Mouse (Mus musculus): ENCODE data around the gene Engase. TPM values are rescaled to one million over a fixed set of nuclear protein-coding genes. Genes with fewer than 3 reads are reported as not detected.

Engase gene
- total RNA-seq, 1 experiment from 2014 or later: 32.0 TPM

DNA sequence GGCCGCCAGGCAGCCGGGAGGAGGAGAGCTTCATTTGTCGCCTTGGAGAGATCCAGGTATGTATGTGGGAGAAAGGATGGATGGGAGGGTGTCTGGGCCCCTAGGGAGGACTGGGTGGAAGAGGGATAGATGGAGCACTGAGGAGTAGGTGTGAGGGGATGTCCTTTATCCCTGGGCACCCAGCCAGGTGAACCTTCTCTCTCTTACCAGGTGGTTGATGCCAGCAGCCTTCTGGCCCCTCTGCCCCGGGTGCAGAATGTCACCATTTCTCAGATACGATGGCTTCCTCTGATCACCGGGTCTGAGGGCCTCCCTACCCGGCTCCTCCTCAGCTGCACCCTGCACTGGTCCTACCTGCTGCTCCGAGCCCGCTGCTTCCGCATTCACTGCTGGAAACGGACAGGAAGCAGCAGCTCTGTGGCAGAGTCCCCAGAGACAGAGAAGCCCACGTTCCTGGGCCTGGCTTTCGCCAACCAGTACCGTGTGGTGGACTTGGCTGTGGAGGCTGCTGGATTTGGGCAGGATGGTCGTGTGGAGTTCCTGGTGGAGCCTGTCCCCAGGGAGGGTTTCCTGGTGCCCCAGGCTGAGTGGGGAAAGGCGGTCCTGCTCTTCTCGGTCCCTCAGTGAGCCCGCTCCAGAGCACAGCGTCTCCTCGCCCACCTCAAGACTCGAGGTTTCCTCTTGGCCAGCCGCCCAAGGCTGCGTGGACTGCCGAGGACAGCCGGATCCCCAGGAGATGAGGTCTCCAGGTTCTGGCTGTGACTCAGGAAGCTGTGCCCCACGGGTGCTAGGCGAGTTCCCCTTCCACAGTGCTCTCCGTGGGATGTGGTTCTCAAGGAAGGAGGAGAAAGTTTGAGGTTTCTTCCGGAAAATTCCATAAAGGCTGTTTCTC, 10.5 kb downstream of the Engase start:
- peak; percentile 47 for DNase-seq

DNA sequence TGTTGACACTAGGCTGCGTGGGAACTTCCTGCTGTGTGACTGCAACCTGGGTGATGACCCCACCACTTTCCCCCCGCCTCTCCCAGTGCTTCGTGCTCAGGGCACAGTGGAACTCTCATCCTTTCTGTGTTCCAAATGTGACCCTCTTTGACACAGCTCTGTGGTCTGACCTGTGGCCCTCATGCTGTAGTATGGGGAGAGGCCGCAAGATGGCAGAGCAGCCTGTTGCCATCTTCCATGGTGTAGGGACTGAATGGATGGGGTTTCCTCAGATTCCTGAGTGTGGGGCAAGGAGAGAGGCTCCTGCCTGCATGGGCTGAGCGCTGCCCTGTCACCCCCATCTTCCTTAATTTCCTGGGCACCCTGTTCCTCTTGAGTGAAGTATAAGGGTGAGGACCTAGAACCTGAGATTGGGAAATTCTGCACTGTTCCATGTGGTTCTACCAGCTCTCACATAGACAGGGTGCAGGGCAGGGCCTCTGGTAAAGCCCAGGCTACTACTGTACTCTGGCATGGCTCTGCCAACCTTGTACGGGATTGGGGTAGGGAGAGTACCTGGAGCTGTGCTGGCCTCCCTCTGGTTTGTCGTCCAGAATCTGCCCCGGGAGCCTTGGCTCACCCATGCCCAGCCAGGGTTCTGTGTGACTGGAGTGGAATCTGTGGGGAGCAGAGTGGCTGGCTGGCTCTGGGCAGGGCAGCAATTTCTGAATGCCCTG, 11.7 kb downstream of the Engase start:
- DNase-seq: no peak

GRCm38 (mm10) chr11:118488907-118489270, 12.3 kb downstream of the Engase start:
- no peak for DNase-seq

GRCm38 (mm10) chr11:118490566-118491218, 14.1 kb downstream of the Engase start:
- DNase-seq: peak; percentile 88

DNA sequence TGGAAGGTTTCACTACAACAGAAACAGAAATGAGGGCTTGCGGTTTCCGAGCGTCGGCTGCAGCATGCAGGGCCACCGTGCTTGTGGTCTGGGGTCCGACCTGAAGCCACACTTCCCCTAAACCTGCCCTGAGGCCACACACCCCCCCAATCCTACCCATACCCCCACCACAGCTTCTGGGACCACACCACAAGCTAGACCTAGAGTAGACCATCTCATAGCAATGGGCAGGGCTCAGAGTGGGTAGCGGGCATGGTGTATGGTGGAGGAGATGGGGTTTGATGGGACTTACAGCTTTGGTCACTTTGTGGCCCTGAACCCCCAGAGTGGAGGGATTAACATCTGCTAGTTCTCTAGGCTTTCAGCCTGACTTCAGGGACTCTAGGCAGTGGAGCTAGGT, 14.6 kb downstream of the Engase start:
- DNase-seq: no peak

DNA sequence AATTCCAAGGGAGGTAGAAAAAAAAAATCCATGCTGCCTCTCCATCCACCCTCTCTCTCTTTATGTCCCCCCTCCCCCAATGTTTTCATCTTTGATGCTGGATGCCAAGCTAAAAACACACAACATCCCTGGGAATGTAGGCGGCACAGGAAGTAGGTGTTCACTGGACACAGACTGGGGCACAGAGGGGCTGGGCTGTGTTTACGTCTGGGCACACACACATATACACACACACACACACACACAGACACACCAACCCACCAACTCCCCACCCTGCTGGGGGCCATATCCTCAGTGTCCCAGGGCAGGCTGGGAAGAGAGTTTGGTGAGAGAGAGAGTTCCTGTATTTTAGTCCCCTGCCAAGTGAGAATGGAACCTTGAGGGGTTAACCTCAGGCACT, 16.8 kb downstream of the Engase start:
- DNase-seq: no peak

GRCm38 (mm10) chr11:118494001-118494737, 17.5 kb downstream of the Engase start:
- no peak for DNase-seq

GRCm38 (mm10) chr11:118495065-118495464, 18.4 kb downstream of the Engase start:
- DNase-seq: no peak

GRCm38 (mm10) chr11:118496066-118496689, 19.5 kb downstream of the Engase start:
- no peak for DNase-seq

- DNase-seq: no peak
Measured at GRCm38 (mm10) chr11:118502990-118503389, 26.4 kb downstream of the Engase start.

GRCm38 (mm10) chr11:118503418-118504179, 27.0 kb downstream of the Engase start:
- peak; percentile 19 for DNase-seq

GRCm38 (mm10) chr11:118504180-118504454, 27.5 kb downstream of the Engase start:
- DNase-seq: no peak

DNA sequence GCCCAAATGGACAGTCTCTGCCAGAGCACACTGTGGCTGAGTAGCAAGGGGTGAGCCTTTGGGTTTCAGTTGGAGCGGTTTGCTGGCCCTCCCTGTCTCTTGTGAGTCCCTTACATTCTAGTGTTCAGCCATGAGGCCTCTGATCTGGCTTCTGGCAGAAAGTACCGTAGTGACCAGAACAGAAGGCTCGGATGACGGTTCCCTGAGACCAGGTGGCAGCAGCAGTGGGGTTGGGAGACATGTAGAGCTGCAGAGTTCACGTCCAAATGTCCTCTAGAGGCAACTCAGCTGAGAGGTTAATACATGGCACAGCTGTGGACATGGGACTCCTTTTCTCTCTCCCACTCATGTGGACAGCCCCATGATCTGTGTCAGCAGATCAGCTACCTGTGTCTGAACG, 30.5 kb downstream of the Engase start:
- no peak for DNase-seq

DNA sequence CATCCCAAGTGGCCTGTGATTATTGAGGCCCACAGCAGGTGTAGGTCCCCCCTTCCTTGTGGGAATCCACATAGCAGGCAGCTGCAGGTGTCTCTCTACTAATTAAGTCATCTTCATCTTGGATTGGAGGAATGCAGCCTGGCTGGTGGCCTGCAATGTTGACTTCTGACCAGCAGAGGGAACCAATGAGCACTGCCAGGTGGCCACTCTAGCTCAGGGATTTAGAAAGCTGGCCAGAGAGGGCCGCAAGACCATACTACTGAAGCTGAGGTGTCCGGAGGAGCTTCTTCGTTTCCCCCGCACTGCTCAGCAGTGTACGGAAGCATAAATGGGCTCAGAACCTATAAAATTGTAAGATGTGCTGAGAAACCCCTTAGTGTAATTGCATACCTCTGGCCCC, 31.3 kb downstream of the Engase start:
- DNase-seq: peak; percentile 67

DNA sequence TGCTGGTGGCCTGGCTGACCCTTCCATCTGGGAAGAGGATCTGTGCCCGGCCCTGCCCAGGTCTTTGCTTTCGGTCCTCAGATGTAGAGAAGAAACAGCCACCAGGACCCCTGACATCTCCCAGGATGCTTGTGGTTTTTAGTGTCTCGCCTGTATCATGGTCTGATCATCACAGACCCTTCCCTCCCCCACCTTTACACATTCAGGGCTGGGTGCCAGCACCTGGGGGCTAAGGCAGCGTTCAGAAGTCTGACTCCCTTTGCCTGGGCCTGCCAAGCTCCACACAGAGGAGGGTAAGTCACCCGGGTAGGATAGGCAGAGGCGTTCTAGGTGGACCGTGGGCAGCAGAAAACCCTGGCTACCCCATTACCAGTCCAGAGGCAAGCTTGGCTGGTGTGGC, 31.7 kb downstream of the Engase start:
- DNase-seq: no peak

- DNase-seq: peak; percentile 82
Measured at GRCm38 (mm10) chr11:118511851-118512250, 35.2 kb downstream of the Engase start.

DNA sequence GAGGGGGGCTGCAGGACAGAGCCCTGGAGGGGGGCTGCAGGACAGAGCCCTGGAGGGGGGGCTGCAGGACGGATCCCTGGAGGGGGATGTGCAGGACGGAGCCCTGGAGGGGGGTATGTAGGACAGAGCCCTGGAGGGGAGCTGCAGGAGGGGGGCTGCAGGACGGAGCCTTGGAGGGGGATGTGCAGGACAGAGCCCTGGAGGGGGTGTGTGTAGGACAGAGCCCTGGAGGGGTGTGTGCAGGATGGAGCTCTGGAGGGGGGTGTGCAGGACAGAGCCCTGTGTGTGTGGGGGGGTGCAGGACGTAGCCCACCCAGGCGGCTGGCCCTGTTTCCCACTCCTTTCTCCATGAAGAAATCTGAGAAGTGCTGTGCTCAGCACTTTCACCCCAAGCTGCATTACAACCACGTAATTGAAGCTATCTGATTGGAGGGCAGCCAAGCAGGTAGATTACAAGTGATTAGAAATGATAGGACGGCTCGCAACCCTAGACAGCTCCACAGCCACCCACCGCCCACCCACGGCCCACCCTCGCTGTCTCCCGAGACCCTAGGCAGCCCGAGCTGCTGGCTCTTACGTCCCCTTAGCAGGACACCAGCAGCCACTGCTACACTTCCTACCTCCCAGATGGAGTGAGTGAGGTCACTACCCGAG, 35.8 kb downstream of the Engase start:
- DNase-seq: no peak

DNA sequence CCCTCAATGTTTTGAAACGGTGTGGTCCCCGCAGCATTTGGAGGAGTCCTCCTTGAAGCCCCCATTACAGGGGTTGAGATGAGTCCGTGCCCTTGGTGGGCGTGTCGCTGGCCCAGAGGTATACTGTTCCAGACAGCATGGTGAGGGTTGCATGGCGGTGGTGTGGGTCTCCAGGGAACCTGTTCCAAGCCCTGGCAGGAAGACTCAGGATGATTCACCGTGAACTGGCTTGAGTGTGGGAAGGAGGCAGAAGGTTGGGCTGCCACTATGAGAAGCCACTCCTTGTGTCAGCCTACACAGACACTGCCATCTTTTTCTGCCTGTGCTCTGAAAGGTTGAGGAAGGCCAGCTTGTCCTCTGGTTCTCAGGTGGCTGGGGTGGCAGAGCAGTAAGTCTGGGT, 41.3 kb downstream of the Engase start:
- no peak for DNase-seq

DNA sequence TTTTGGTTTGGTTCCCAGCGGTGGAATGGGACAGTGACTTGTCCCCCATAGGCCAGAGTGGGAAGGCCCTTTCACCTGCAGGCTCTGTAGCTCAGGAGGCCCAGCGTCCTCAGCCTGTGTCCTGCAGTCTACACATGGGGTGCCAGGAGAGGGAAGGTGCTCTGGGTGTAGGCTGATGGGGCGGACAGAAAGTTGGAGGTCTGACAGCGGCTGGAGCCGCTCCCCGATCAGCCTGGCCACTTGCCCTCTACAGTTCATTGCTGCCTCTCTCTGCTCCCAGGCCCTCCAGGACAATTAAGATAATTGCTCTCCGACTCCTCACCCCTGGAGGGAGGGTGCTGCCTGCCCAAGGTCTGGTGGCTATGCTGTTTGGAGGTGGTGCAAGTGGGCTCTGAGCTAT, 42.1 kb downstream of the Engase start:
- no peak for DNase-seq

DNA sequence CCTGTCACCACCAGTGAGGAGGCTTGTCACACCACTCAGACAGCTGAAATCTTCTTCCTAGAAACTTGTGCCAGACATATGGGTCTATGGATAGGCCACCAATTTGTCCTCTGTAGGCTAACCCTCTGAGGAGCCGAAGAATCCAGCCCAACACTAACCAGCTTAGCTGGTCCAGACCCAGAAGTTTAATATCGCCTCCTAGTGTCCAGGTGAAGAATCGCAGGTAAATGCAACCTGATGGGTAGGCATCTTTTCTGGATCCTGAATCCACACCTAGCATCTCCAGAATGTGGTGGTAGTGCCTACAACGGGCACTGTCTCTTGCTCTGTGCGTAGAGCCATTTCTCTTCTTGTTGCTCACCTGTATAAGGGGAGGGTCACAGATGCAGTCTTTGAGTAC, 43.6 kb downstream of the Engase start:
- no peak for DNase-seq

DNA sequence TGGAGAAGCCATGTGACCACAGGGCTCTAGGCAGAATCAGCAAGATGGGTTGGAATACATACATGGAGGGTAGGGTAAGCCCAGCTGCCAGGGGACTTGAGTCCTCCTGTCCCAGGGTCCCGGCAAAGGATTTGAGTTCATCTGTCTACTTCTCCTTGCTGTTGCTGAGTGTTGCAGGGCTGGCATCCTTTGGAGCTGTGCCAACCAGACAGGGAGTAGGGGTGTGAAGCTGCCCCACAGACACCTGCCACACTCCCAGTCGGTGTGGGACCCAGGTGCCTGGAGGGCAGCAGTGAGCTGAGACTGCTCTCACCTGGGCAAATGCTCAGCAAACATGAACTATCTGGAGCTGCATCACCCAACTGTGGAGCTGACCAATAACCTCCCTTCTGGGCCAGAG, 44.3 kb downstream of the Engase start:
- DNase-seq: no peak
